Mouse (Mus musculus) spleen, postnatal 0 days (tissue): ENCODE measurements around the gene Slfn5. TPM values are rescaled to one million over a fixed set of nuclear protein-coding genes. Genes with fewer than 3 reads are reported as not detected.

Experiments used
- polyA plus RNA-seq: library from polyadenylated mRNA; unstranded; fragments of >200 nt; fragmentation: Nextera tagmentation; extraction: Ambion mirVana; gene quantifications from 2 replicates; pipeline ENCODE4 v1.2.1, GENCODE M21; 2015

Gene Slfn5
- polyA plus RNA-seq, result 4.6 and 6.4 TPM in 2 replicates

GRCm38 (mm10) chr11:82950736-82951481 lies at the start of gene Slfn5:
Slfn5 (plus strand) TSS chr11:82951349.

DNA sequence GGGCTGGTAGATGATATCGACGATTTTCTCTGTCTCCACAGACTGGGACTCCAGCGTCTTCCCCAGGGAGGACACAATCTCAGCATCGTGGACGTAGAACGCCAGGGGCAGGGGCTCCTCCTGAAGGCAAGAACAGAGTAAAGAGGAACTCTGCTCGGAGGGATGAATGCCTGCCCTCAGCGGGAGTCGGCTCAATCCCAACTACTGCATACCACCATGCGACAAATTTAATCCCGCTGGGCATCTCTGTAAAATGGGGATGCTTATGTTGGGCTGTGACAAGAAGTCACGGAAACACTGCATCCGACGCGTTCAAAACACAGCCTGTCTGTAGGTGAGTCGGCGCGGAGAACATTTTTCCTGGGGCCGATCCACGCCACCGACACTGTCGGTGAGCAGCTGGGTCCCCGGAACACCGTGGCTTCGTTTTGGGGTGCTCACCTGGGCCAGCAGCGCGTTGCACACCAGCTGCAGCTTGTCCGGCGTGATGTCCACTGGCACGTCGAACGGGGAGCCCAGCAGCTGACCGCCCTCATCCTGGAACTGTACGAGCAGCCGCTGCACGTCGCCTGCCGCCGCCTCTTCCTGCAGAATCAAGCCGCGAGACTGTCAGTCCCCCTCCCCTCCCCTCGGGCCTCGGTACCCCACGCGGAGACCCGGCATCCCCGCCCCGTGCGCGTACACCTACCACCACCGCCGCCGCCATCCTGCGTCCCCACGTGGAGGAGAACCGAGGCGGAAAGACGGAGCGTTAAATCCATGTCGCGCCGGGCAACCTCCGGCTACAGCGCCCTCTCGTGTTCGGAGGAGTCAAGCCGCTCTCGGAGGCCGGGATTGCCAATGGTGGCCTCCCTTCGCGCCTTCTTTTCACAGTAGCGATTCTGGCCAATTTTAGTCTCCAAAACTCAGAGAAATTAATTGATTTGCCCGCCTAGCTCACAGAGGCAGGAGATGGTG lies 43.2 kb upstream of the Slfn5 start, which contains the start of gene Nle1:
Nle1 (minus strand) TSS at position 761 of the 957 bp plus-strand sequence.

DNA sequence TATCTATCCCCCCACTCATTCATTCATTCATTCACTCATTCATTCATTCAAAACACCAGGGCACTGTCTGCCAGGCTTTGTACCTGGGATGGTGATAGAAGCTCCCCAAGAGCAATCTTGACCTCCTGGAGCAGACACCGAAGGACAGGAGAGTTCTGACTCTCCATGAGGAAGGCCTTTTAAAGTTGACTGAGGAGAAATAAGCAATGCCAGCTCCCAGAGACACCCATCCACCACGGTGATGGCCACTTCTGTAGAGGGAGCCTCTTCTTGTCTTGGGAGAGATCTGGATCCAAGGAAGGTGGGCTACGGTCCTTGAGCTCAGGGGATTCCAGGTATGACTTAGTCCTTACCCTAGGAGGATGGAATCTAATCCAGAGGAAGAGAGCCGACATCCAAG lies 40.9 kb upstream of the Slfn5 start, which contains the start of gene Unc45b:
Unc45b (plus strand) TSS at position 301 of the 400 bp plus-strand sequence.

DNA sequence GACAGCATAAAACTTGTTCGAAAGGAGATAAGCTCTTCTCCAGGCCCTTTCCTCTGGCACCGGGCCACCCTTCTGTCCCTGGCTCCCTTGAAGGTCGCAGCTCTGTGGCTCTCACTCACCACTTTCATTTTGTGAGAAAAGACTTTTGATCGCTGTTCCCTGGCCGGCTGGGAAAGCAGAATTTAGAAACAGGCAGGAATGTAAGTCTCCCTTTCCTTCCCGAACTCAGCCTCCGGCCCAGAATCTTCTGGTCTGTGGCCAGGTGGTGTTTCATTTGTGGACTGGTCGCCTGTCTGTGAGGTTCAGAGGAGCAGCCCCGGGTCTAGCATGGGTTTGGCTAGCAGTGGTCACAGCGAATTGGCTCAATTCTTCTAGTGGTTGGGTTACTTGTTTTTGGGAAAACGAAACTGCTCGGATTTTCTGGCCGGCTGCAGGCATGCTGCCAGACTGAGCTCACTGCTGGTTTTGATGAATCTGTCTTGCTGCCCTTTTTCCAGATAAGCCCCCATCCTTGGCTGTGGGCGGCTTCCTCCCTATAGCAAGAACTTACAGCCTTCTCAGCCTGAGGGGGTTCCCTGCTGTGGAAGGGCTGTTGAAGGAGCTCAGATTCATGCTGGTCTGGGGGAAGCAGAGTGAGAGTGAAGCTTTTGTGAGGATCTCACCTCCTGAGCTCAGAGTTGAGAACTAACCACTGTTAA lies 40.5 kb downstream of the Slfn5 start, which contains the start of gene Slfn9:
Slfn9 (minus strand) TSS at position 362 of the 698 bp plus-strand sequence.

Other genes with a start within 250 kb of the Slfn5 start
- gene Cct6b, start 187.0 kb upstream of the Slfn5 start, polyA plus RNA-seq, result 0.32 and 0.34 TPM in 2 replicates
- gene Zfp830, start 187.0 kb upstream of the Slfn5 start, polyA plus RNA-seq, result 21.5 and 21.9 TPM in 2 replicates
- 8.4 and 11.0 TPM in 2 replicates for gene Lig3, start 170.2 kb upstream of the Slfn5 start, polyA plus RNA-seq
- 18.9 and 21.0 TPM in 2 replicates for gene Rffl, start 80.1 kb upstream of the Slfn5 start, polyA plus RNA-seq
- gene Rad51d, start 60.7 kb upstream of the Slfn5 start, polyA plus RNA-seq, result 9.3 and 9.6 TPM in 2 replicates
- gene Fndc8, start 59.2 kb upstream of the Slfn5 start, polyA plus RNA-seq, result 0.24 and 0.41 TPM in 2 replicates
- gene Nle1, start 42.9 kb upstream of the Slfn5 start, polyA plus RNA-seq, result 20.8 and 23.2 TPM in 2 replicates
- gene Unc45b, start 40.8 kb upstream of the Slfn5 start, polyA plus RNA-seq, result 1.9 and 2.9 TPM in 2 replicates
- gene Slfn9, start 40.5 kb downstream of the Slfn5 start, polyA plus RNA-seq, result 5.6 and 5.8 TPM in 2 replicates
- 1.4 and 2.4 TPM in 2 replicates for gene Slfn8, start 69.5 kb downstream of the Slfn5 start, polyA plus RNA-seq
- gene Slfn2, start 113.8 kb downstream of the Slfn5 start, polyA plus RNA-seq, result 44.4 and 56.1 TPM in 2 replicates
- gene Slfn1, start 165.5 kb downstream of the Slfn5 start, polyA plus RNA-seq, result 15.8 and 18.2 TPM in 2 replicates
- 15.7 and 22.2 TPM in 2 replicates for gene Slfn4, start 223.8 kb downstream of the Slfn5 start, polyA plus RNA-seq
- gene Slfn3, start 240.0 kb downstream of the Slfn5 start, polyA plus RNA-seq, result 2.5 and 2.9 TPM in 2 replicates